Mouse (Mus musculus) common myeloid progenitor, adult 5-6 weeks (primary cell): ENCODE measurements around the gene Dync1li1. TPM values are rescaled to one million over a fixed set of nuclear protein-coding genes. Genes with fewer than 3 reads are reported as not detected.
"Not testable (repeated sequence)": the region's sequence is repeated elsewhere in the genome, so short reads cannot be mapped to it uniquely, and the experiment has no call there.

Experiments
- ATAC-seq: replicated peaks from 2 replicates; pipeline ENCODE4 v1.8.0; 2016; ENCODE audit warnings: low read depth, mild to moderate bottlenecking, moderate TSS enrichment, inconsistent platforms; ENCODE audit not compliant: poor library complexity, severe bottlenecking
- total RNA-seq: library from RNA; stranded (forward); fragments of 200-1000, 187-1606 nt; gene quantifications from 2 replicates; pipeline ENCODE4 v1.2.3, GENCODE M21; 2017

The Dync1li1 gene
- total RNA-seq, 1 experiment from 2014 or later: 44.7 TPM

DNA sequence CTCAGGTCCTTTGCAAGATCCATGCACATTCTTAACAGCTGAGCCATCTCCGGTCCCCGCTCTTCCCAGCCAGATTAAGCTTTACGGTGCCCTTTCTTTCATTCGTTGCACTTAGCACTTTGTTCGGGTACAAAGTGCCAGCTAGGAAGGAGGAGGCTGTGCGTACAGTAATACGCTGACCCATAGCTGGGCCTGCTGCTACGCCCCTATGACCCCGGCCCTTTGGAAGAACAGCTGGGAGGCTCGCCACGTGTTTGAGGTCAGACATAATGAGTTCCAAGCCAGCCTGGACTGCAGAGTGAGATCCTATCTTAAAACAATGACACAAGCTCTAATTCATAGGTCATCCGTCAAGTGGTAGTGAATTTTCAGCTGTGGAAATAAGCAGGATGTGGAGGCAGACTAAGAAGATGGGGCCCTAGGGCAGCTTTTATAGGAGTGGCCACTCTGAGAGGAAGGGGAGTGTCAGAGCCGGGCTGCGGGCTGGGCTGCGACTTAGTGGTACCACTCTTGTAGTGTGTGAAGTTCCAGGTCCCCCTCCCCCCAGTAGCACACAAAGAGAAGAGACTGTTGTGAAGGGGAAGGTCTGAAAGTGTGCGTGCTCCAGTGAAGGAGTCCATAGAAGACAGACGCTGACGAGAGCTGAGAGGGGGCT is 28.2 kb downstream of the Dync1li1 start:
- ATAC-seq: no peak

DNA sequence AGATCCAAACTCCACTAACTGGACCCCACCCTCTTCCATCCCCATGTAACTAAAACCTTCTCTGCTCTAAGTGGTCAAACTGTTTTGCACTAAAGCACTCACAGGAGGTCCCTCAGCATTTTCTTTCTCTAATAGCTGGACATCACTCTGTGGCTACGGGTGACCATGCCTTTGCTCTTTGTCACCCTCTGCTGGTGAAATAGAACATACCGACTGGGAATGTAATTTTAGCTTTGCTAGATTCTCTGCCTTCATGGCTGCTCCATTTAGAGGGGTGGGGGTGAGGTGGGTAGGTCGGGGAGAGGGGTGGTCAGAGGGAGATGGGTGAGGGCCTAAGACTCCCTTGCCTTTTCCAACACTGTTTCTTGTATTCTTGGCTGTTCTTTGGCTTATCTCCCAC is 38.7 kb downstream of the Dync1li1 start:
- ATAC-seq: no peak

GRCm38 (mm10) chr9:114728432-114728831 is 39.8 kb downstream of the Dync1li1 start:
- ATAC-seq: not testable (repeated sequence)

DNA sequence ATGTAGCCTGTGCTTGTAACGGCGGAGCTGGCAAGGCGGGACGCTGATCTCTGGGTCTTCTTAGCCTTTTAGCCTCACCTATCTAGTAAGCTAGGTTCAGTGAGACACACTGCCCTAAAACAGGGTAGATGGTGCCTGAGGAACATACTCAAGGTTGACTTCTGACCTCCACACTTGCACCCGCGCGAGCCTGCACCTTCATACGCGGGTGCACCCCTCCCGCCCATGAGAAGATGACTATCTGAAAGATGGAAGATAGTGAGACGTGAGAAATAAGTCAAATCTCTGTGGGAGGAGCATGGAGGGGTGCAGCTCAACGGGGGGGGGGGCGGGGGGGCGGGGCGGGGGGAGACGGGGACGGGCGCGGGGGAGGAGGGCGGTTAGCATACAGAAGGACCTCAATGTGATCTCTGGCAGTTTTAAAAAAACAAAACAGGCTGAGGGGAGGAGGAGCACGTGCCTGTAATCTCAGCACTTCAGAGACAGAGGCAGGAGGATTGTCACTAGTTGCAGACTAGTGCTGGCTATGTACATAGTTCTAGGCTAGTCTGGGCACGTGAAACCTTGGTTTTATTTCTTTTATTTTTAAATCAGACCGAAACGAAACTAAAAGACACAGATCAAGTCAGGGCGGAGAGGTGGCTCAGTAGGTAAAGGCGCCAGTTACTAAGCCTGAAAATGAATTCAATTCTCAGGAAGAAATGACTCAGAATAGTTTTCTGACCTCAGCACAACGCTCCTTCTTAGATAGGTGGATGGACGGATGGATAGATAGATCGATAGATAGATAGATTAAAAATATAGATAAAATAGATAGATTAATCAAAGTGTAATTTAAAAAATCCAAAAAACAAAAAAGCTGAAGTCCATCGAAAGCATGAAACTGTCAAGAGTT is 41.6 kb downstream of the Dync1li1 start:
- no peak for ATAC-seq

- peak; percentile 85 for ATAC-seq
Measured at GRCm38 (mm10) chr9:114731011-114731755, 42.6 kb downstream of the Dync1li1 start, which contains the start of gene Cmtm6. Gene Cmtm6, plus strand, starts transcription at chr9:114731116.

GRCm38 (mm10) chr9:114731871-114732682 is 43.5 kb downstream of the Dync1li1 start:
- no peak for ATAC-seq

GRCm38 (mm10) chr9:114733238-114733637 is 44.6 kb downstream of the Dync1li1 start:
- ATAC-seq: no peak

DNA sequence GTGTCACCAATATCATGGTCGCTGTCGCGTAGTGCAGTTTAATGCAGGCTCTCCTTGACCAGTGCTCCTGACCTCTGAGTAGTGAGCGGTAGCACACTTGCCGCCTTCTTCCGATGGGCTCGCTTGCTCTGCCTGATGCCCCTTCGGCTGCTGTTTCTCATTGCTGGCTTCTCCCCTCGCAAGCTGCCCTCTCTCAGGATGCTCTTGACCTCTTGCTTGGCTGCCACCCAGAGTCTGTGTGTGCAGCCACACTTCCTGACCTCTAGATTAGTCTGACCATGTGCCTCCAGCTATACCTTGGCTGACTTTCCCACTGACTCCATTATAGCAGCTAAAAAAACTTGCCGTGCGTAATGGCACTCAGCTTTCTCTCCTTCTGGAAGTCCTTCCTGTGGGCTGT is 47.9 kb downstream of the Dync1li1 start:
- no peak for ATAC-seq

- ATAC-seq: no peak
Measured at GRCm38 (mm10) chr9:114740336-114740735, 51.7 kb downstream of the Dync1li1 start.

DNA sequence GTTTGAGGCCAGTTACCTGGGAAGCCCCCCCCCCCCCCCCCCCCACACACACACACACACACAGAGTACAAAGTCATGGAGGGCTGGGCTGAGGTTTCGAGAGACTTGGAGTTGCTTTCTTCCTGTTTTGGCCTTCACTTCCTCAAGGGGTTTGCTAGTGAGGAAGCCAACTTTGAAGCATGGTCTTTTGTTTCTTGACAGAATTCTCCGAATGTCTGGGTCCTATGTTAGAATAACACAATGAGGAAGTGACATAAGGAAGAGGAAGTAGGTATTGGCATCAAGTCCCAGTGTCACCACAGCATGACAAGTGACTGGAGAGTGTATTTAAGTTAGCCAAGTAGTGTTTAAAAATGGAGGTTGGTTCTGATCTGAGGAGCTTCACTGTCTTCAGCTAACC is 54.1 kb downstream of the Dync1li1 start:
- ATAC-seq: peak; percentile 95

GRCm38 (mm10) chr9:114745163-114745562 is 56.6 kb downstream of the Dync1li1 start:
- no peak for ATAC-seq

DNA sequence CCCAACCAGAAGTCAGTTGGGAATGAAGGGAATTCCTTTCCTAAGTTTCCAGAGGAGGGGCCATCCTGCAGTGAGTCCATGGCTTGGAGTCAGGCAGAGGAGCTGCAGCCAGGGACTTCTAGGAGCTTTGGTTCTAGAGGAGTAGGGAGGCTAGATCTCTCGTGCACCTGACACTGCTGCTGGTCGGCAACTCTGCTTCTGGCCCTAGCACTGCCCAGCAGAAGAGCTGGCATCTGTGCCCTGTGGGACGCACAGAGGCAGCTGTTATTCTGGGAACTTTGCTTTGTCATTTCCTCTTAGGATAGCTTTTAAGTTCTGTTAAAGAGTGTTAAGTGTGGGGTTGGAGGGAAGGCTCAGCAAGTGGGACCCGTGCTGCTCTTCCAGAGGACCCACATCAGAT is 57.1 kb downstream of the Dync1li1 start:
- ATAC-seq: peak; percentile 21; the same call in 1 of the 2 replicates

DNA sequence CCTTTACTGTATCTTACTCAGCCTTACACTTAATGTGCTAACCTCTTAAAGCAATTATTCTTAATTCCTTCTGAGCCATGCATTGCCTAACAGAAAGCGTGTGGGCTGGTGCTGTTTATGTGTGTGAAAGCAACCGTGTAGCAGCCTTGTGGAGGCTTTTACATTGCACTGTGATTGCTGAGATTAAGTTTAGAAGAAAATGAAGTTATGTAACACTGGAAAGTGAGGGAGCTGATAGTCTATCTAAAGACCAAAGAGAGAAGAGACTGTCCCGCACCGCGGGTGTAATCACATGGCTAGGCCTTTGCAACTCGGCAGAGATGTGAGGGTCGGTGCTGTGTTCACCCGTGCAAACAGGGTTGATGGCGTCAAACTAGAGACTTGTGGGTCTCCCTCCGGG is 58.4 kb downstream of the Dync1li1 start:
- no peak for ATAC-seq

- no peak for ATAC-seq
Measured at GRCm38 (mm10) chr9:114747466-114747865, 58.9 kb downstream of the Dync1li1 start.

GRCm38 (mm10) chr9:114751582-114751981 is 63.0 kb downstream of the Dync1li1 start:
- ATAC-seq: no peak

GRCm38 (mm10) chr9:114752311-114752710 is 63.7 kb downstream of the Dync1li1 start:
- no peak for ATAC-seq

- peak; percentile 94 for ATAC-seq
Measured at GRCm38 (mm10) chr9:114752863-114753484, 64.4 kb downstream of the Dync1li1 start.

GRCm38 (mm10) chr9:114758272-114758671 is 69.7 kb downstream of the Dync1li1 start:
- ATAC-seq: no peak

DNA sequence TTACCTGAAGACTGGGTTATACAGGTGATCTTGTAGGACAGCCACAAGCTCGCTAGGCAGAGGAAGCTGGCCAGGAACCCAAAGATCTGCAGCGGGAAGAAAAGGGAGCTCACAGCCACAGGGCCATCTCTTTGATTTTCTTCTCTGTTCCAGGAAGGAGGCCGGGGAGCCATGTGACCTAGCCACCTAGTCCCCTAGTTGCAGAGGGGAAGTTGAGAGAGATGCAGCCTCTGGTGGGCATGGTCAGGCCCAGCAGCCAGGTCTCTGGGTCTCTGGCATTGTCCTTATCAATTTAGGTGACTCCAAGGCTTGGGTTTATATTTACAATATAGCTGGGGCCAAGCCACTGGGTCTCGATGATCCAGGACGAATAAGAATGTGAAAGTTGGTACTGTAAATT is 70.2 kb downstream of the Dync1li1 start:
- ATAC-seq: peak; percentile 29; the same call in 1 of the 2 replicates
